In the genomic region with DNA sequence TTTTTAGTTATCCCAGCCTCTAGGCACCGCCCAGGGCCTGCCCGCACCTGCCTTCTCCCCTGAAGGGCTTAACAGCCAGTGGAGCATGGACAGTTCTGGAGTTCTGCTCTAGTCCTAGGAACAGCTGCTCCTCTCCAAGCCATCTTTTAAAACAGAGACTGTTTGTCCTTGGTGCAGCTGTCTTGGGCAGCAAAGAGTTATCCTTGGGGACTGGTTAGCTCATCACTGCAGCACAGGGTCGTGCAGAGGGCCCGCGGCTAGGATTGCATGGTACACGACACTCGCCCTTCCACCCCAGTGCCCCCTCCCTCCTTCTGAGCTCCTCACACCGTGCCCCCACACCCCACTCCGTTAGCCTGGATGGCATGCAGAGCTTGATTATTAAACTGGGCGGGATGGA, we compare ENCODE assay signal across 8 mouse cellular contexts. TPM values are rescaled to one million over a fixed set of nuclear protein-coding genes. Genes with fewer than 3 reads are reported as not detected.
A peak's percentile ranks its signal among the peaks of the same experiment; 100 is the strongest.
DNase-seq lines count a peak whose midpoint lies in the region; ATAC-seq and TF ChIP-seq lines count a peak whose summit lies in the region.

No protein-coding gene starts in this region.

- H3K79me2 ChIP-seq in macrophage (ENCODE audit: inconsistent target) = peaks cover 66% of the 10 kb centered on the region

- no peak for DNase-seq in heart, postnatal 25 days (ENCODE audit: low spot score)
- DNase-seq in forebrain, postnatal 0 days = no peak
- DNase-seq in spleen, postnatal 10 days (ENCODE audit: low spot score in 2 of 2) = no peak
- no peak for DNase-seq in right cerebral cortex, postnatal 10 days (ENCODE audit: low spot score in 2 of 2)
- no peak for DNase-seq in cerebellum, postnatal 10 days

- intact Hi-C loops in heart, postnatal 25 days (cut with DNase I) = loop anchor here (5.0 kb wide), 1 partner anchor 125 kb away; no protein-coding TSS in a partner anchor

- H3K4me3 ChIP-seq in heart, embryonic 11.5 days (ENCODE audit: low read depth, low read length) = no peak overlapping the region; the same call in 1 of the 2 replicates
- H3K4me3 ChIP-seq in bone marrow macrophage, adult 2 months (ENCODE audit: insufficient read depth, low read length) = peak overlapping the region; percentile 32
- H3K4me3 ChIP-seq in forebrain, postnatal 0 days (ENCODE audit: low read depth, low read length) = no peak overlapping the region
- peak overlapping the region; percentile 51; the same call in 1 of the 2 replicates for H3K4me3 ChIP-seq in macrophage (ENCODE audit: inconsistent target)

- peaks cover 40% of the 10 kb centered on the region for H3K4me1 ChIP-seq in heart, embryonic 11.5 days (ENCODE audit: control insufficient read depth, insufficient read depth, low read length)
- H3K4me1 ChIP-seq in bone marrow macrophage, adult 2 months (ENCODE audit: control insufficient read depth, insufficient read depth, low read length) = peaks cover 34% of the 10 kb centered on the region
- peaks cover 22% of the 10 kb centered on the region for H3K4me1 ChIP-seq in forebrain, postnatal 0 days (ENCODE audit: insufficient read depth)

- no peaks in the 10 kb centered on the region for H3K27me3 ChIP-seq in heart, embryonic 11.5 days (ENCODE audit: control insufficient read depth, insufficient read depth, low read length)
- no peaks in the 10 kb centered on the region for H3K27me3 ChIP-seq in forebrain, postnatal 0 days (ENCODE audit: insufficient read depth, low read length)

- peak overlapping the region; percentile 94 for H3K4me2 ChIP-seq in heart, embryonic 11.5 days
- H3K4me2 ChIP-seq in forebrain, postnatal 0 days (ENCODE audit: low read depth) = peak overlapping the region; percentile 97

- no peak for TF ChIP-seq POLR2A in bone marrow macrophage, adult 2 months (IDR thresholded peaks at IDR 0.05; ENCODE audit: borderline replicate concordance, low read depth, low read length)

- H3K27ac ChIP-seq in heart, embryonic 11.5 days (ENCODE audit: low read depth, low read length) = peak overlapping the region; percentile 89
- peak overlapping the region; percentile 62 for H3K27ac ChIP-seq in bone marrow macrophage, adult 2 months (ENCODE audit: insufficient read depth, low read depth, low read length)
- no peak overlapping the region for H3K27ac ChIP-seq in forebrain, postnatal 0 days (ENCODE audit: low read depth, low read length)
- H3K27ac ChIP-seq in macrophage = peak overlapping the region; percentile 82

- 56% methylated on average over 10 of the region's 10 CpGs for WGBS in heart, embryonic 11.5 days (ENCODE audit: insufficient replicate concordance)
- 63% methylated on average over 10 of the region's 10 CpGs for WGBS in forebrain, postnatal 0 days
- 85% methylated on average over 5 of the region's 10 CpGs for WGBS in macrophage (ENCODE audit: missing documents)

- H3K9me3 ChIP-seq in heart, embryonic 11.5 days (replicated peaks; ENCODE audit: control insufficient read depth, low read length) = no peaks in the 10 kb centered on the region
- H3K9me3 ChIP-seq in forebrain, postnatal 0 days (ENCODE audit: low read length) = no peaks in the 10 kb centered on the region

- peak overlapping the region; percentile 86 for H3K9ac ChIP-seq in heart, embryonic 11.5 days (ENCODE audit: low read depth, low read length)
- peak overlapping the region; percentile 91; the same call in 1 of the 2 replicates for H3K9ac ChIP-seq in forebrain, postnatal 0 days

- H3K36me3 ChIP-seq in heart, embryonic 11.5 days (ENCODE audit: control insufficient read depth, insufficient read depth, low read length) = peaks cover 6% of the 10 kb centered on the region; the same call in 1 of the 2 replicates
- H3K36me3 ChIP-seq in forebrain, postnatal 0 days (ENCODE audit: insufficient read depth) = peaks cover 25% of the 10 kb centered on the region
- peaks cover 16% of the 10 kb centered on the region; the same call in 1 of the 2 replicates for H3K36me3 ChIP-seq in macrophage (ENCODE audit: inconsistent target)

- no peak for ATAC-seq in heart, embryonic 11.5 days (replicated peaks; ENCODE audit: insufficient number of reproducible peaks, low FRiP score, low TSS enrichment)
- no peak for ATAC-seq in forebrain, postnatal 0 days

- TF ChIP-seq CTCF in bone marrow macrophage, adult 2 months (IDR thresholded peaks at IDR 0.05; ENCODE audit: low read depth, low read length) = no peak
- no peak for TF ChIP-seq CTCF in forebrain, postnatal 0 days (IDR thresholded peaks at IDR 0.05; ENCODE audit: low read depth)

RNA-seq across cellular contexts. Expression of gene Iffo1, which starts 2.3 kb away (rescaled TPM):
- polyA plus RNA-seq in heart, embryonic 11.5 days (2014; fragmentation: Nextera tagmentation; extraction: Ambion mirVana) = 6.7 and 11.0 TPM in 2 replicates
- 10 to 100 TPM in 1 of 2 experiments, 1 to 10 TPM in 1; 7.1 to 12.0 TPM for total RNA-seq in heart, postnatal 25 days (2021)
- polyA plus RNA-seq in bone marrow macrophage, adult 2 months (2012; ENCODE audit: insufficient read depth, insufficient read length, missing spikeins) = 51.8 and 57.0 TPM in 2 replicates
- total RNA-seq in forebrain, postnatal 0 days (2014; rRNA removed) = 24.6 and 28.8 TPM in 2 replicates
- polyA plus RNA-seq in forebrain, postnatal 0 days (2015; fragmentation: Nextera tagmentation; extraction: Ambion mirVana) = 12.8 and 18.3 TPM in 2 replicates
- 100 to 1,000 TPM in 16 of 26 experiments, 10 to 100 TPM in 10; 28.7 to 216 (median 130) TPM for total RNA-seq in macrophage (2018; cell fraction: chromatin; rRNA removed)
- 10 to 100 TPM in 21 of 26 experiments, 1 to 10 TPM in 5; 5.2 to 23.5 (median 15.3) TPM for total RNA-seq in macrophage (2018; cell fraction: cytosol; rRNA removed)
- total RNA-seq in macrophage (2018; cell fraction: nucleus; rRNA removed) = 100 to 1,000 TPM in 6 of 26 experiments, 10 to 100 TPM in 20; 19.8 to 149 (median 68.8) TPM
- polyA plus RNA-seq in macrophage (2018) = 14.3 to 29.7 TPM (median 18.2 TPM) in 3 replicates

RNA-seq across cellular contexts. Expression of gene Nop2, which starts 15.6 kb away (rescaled TPM):
- polyA plus RNA-seq in heart, embryonic 11.5 days (2014; fragmentation: Nextera tagmentation; extraction: Ambion mirVana) = 50.7 and 52.9 TPM in 2 replicates
- total RNA-seq in heart, postnatal 25 days (2021) = 10 to 100 TPM; 19.4 to 20.0 TPM
- polyA plus RNA-seq in bone marrow macrophage, adult 2 months (2012; ENCODE audit: insufficient read depth, insufficient read length, missing spikeins) = 10.7 and 11.4 TPM in 2 replicates
- total RNA-seq in forebrain, postnatal 0 days (2014; rRNA removed) = 47.2 and 56.0 TPM in 2 replicates
- polyA plus RNA-seq in forebrain, postnatal 0 days (2015; fragmentation: Nextera tagmentation; extraction: Ambion mirVana) = 39.6 and 43.5 TPM in 2 replicates
- 10 to 100 TPM; 13.1 to 74.0 (median 27.4) TPM for total RNA-seq in macrophage (2018; cell fraction: chromatin; rRNA removed)
- total RNA-seq in macrophage (2018; cell fraction: cytosol; rRNA removed) = 10 to 100 TPM; 10.6 to 23.4 (median 18.6) TPM
- 10 to 100 TPM; 10.7 to 60.1 (median 18.4) TPM for total RNA-seq in macrophage (2018; cell fraction: nucleus; rRNA removed)
- polyA plus RNA-seq in macrophage (2018) = 15.3 to 47.0 TPM (median 23.8 TPM) in 3 replicates

RNA-seq across cellular contexts. Expression of gene Gapdh, which starts 18.9 kb away (rescaled TPM):
- polyA plus RNA-seq in heart, embryonic 11.5 days (2014; fragmentation: Nextera tagmentation; extraction: Ambion mirVana) = 4,443 and 4,472 TPM in 2 replicates
- total RNA-seq in heart, postnatal 25 days (2021) = 1,000 to 10,000 TPM; 4,843 to 4,911 TPM
- 229 and 264 TPM in 2 replicates for polyA plus RNA-seq in bone marrow macrophage, adult 2 months (2012; ENCODE audit: insufficient read depth, insufficient read length, missing spikeins)
- total RNA-seq in forebrain, postnatal 0 days (2014; rRNA removed) = 2,022 and 2,511 TPM in 2 replicates
- 1,543 and 1,551 TPM in 2 replicates for polyA plus RNA-seq in forebrain, postnatal 0 days (2015; fragmentation: Nextera tagmentation; extraction: Ambion mirVana)
- 100 to 1,000 TPM in 11 of 26 experiments, 10 to 100 TPM in 15; 34.0 to 280 (median 71.8) TPM for total RNA-seq in macrophage (2018; cell fraction: chromatin; rRNA removed)
- total RNA-seq in macrophage (2018; cell fraction: cytosol; rRNA removed) = 1,000 to 10,000 TPM in 24 of 26 experiments, 100 to 1,000 TPM in 2; 974 to 1,591 (median 1,191) TPM
- total RNA-seq in macrophage (2018; cell fraction: nucleus; rRNA removed) = 100 to 1,000 TPM; 129 to 513 (median 255) TPM
- 1,249 to 2,484 TPM (median 2,323 TPM) in 3 replicates for polyA plus RNA-seq in macrophage (2018)

RNA-seq across cellular contexts. Expression of gene Ncapd2, which starts 44.2 kb away (rescaled TPM):
- polyA plus RNA-seq in heart, embryonic 11.5 days (2014; fragmentation: Nextera tagmentation; extraction: Ambion mirVana) = 82.3 and 84.0 TPM in 2 replicates
- total RNA-seq in heart, postnatal 25 days (2021) = 10 to 100 TPM; 21.9 to 26.8 TPM
- polyA plus RNA-seq in bone marrow macrophage, adult 2 months (2012; ENCODE audit: insufficient read depth, insufficient read length, missing spikeins) = 83.1 and 85.5 TPM in 2 replicates
- total RNA-seq in forebrain, postnatal 0 days (2014; rRNA removed) = 32.5 and 43.5 TPM in 2 replicates
- 18.9 and 25.8 TPM in 2 replicates for polyA plus RNA-seq in forebrain, postnatal 0 days (2015; fragmentation: Nextera tagmentation; extraction: Ambion mirVana)
- 10 to 100 TPM in 21 of 26 experiments, 1 to 10 TPM in 5; 2.6 to 80.6 (median 23.9) TPM for total RNA-seq in macrophage (2018; cell fraction: chromatin; rRNA removed)
- total RNA-seq in macrophage (2018; cell fraction: cytosol; rRNA removed) = 1 to 10 TPM; 2.7 to 8.8 (median 5.2) TPM
- total RNA-seq in macrophage (2018; cell fraction: nucleus; rRNA removed) = 10 to 100 TPM in 15 of 26 experiments, 1 to 10 TPM in 11; 1.8 to 73.8 (median 10.6) TPM
- polyA plus RNA-seq in macrophage (2018) = 6.0 to 12.7 TPM (median 10.3 TPM) in 3 replicates

RNA-seq across cellular contexts. Expression of gene Mrpl51, which starts 44.3 kb away (rescaled TPM):
- 226 and 234 TPM in 2 replicates for polyA plus RNA-seq in heart, embryonic 11.5 days (2014; fragmentation: Nextera tagmentation; extraction: Ambion mirVana)
- total RNA-seq in heart, postnatal 25 days (2021) = 100 to 1,000 TPM; 308 to 324 TPM
- polyA plus RNA-seq in bone marrow macrophage, adult 2 months (2012; ENCODE audit: insufficient read depth, insufficient read length, missing spikeins) = 68.6 and 82.0 TPM in 2 replicates
- total RNA-seq in forebrain, postnatal 0 days (2014; rRNA removed) = 51.3 and 54.0 TPM in 2 replicates
- polyA plus RNA-seq in forebrain, postnatal 0 days (2015; fragmentation: Nextera tagmentation; extraction: Ambion mirVana) = 146 and 148 TPM in 2 replicates
- total RNA-seq in macrophage (2018; cell fraction: chromatin; rRNA removed) = 10 to 100 TPM in 14 of 26 experiments, 1 to 10 TPM in 12; 1.7 to 27.3 (median 11.0) TPM
- total RNA-seq in macrophage (2018; cell fraction: cytosol; rRNA removed) = 10 to 100 TPM; 29.0 to 60.7 (median 46.8) TPM
- 10 to 100 TPM in 18 of 26 experiments, 1 to 10 TPM in 8; 3.9 to 26.7 (median 15.3) TPM for total RNA-seq in macrophage (2018; cell fraction: nucleus; rRNA removed)
- 32.5 to 47.9 TPM (median 40.8 TPM) in 3 replicates for polyA plus RNA-seq in macrophage (2018)

Comparison
In these comparisons a context has a peak if more than half of its experiments do, and no peak if none do; other contexts are left out.
1. H3K4me3 ChIP-seq: peak in bone marrow macrophage, adult 2 months (single experiment) and macrophage (single experiment); none in heart, embryonic 11.5 days (single experiment) and forebrain, postnatal 0 days (single experiment).